Mouse (Mus musculus) CD4-positive, CD25-positive, alpha-beta regulatory T cell, adult 9 weeks (primary cell): ENCODE data around the gene Gm4214. TPM values are rescaled to one million over a fixed set of nuclear protein-coding genes. Genes with fewer than 3 reads are reported as not detected.

Source experiments
- polyA plus RNA-seq: library from polyadenylated mRNA; unstranded; fragments of 100-300 nt; shearing (Covaris generic); gene quantifications from one replicate; pipeline ENCODE4 v1.2.1, GENCODE M21; 2017

The Gm4214 gene
- polyA plus RNA-seq, result not detected

DNA sequence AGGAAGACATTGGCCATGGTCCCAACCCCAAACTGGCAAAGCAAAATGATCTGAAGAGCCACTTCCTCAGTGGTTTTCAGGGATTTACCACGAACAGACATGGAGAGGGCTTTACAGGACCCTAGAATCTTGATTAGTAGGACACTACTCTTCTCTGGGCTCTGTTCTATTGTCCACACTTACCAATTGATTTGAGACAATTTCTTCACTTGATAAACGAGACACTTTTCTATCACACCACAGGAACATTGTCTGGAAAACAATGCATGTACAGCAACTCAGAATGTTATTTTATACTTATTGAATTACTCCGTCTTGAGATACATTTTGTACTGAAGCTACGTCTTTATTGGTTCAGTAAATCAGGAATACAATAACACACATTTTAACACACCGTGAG, at the start of gene Gm4214:
TSS of gene Gm4214 (minus strand) at position 101 of the 400 bp plus-strand sequence.

DNA sequence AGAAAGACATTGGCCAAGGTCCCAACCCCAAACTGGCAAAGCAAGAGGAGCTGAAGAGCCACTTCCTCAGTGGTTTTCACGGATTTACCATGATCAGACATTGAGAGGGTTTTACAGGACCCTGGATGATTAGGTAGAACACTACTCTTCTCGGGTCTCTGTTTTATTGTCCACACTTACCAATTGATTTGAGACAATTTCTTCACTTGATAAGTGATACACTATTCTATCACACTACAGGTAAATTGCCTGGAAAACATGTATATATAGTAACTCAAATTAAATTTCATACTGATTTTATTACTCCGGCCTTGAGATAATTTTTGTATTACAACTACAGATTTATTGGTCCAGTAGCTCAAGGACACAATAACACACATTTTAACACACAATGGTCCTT, 35.4 kb upstream of the Gm4214 start, which contains the start of gene Gm4216:
TSS of gene Gm4216 (minus strand) at position 101 of the 400 bp plus-strand sequence.

Other genes starting within 250 kb of the Gm4214 start
- not detected for gene Vmn1r157, start 223.0 kb downstream of the Gm4214 start, polyA plus RNA-seq
- not detected for gene Vmn1r158, start 193.9 kb downstream of the Gm4214 start, polyA plus RNA-seq
- not detected for gene Vmn1r159, start 141.1 kb downstream of the Gm4214 start, polyA plus RNA-seq
- gene Vmn1r160, start 113.4 kb downstream of the Gm4214 start, polyA plus RNA-seq, result not detected
- gene Gm4216, start 35.2 kb upstream of the Gm4214 start, polyA plus RNA-seq, result not detected
- gene Vmn1r163, start 70.9 kb upstream of the Gm4214 start, polyA plus RNA-seq, result not detected
- not detected for gene Gm8720, start 82.8 kb upstream of the Gm4214 start, polyA plus RNA-seq
- not detected for gene Gm10662, start 159.8 kb upstream of the Gm4214 start, polyA plus RNA-seq
- gene Vmn1r165, start 232.7 kb upstream of the Gm4214 start, polyA plus RNA-seq, result not detected